Mouse (Mus musculus): ENCODE measurements around the gene Clec2i.
"Not testable (repeated sequence)": the region's sequence is repeated elsewhere in the genome, so short reads cannot be mapped to it uniquely, and the experiment has no call there.

Gene Clec2i

DNA sequence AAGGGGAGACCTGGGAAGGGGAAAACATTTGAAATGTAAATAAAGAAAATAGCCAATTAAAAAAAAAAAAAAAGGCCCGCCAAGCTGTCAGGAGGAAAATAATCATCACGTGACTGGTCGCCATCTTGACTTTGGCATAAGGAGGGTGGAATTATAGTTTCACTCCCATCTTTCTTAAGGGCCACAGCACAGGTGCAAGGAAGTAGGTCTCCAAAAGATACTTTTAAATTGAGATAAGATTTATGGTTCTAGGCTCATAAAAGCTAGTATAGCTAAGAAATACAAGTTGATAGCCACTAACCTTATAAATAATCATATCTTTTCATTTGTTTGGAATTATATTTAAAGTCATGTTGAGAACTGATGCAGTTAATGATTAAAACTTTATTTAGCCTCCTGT lies 32.5 kb upstream of the Clec2i start:
- DNase-seq (ENCODE audit: extremely low spot score), result no peak

DNA sequence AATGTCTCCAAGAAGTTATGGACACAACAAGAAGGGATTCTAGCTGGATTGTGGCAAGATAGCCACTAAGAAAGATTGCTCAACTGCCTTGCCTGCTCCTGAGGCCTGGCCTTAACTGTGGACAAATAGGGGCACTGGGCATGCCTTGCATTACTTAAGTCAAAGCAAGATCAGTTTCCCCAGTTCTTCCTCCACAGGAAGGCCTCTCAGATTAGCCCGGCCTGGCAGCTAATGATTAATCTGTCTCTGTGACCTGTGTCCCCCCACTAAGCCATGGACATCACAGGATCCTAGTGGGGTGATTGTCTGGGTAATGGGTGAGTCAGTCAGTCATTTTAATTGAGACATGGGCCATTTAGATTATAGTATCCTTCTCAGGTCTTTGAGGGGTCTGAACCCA lies 31.9 kb upstream of the Clec2i start:
- DNase-seq (ENCODE audit: extremely low spot score), result no peak

DNA sequence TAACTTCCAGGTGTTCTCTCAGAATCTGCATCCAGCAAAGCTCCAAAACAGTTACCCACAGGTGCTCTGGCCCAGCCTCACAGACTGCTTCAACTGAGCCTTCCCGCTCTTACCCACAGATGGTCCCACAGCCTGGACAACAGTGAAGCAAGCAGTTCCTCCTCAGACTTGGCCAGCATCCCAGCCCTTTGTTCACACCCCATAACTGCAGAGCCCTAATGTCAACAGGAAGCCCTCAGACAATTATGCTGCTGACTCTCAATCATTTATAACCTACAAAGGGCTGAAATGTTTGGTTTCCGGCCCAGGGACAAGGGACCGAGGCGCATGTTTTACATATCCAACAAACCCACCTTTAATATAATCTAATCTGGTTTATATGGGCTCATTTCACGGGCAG lies 31.1 kb upstream of the Clec2i start:
- no peak for DNase-seq (ENCODE audit: extremely low spot score)

DNA sequence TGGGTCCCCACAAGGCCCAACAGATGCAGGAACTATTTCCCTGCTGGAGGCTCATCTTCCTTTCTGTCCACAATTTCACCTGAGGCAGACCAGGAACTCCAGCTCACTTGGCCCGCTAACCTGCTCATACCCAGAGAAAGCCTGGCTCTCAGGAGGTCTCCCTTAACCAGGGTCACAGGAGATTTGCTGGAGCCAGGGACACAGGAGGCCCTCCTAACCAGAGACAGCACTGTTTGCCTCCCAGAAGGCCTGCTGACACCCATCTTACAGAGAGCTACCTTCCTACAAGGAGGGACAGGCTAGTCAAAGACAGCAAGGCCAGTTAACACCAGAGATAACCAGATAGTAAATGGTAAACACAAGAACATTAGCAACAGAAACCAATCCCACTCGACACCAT lies 29.4 kb upstream of the Clec2i start:
- DNase-seq (ENCODE audit: extremely low spot score), result no peak

DNA sequence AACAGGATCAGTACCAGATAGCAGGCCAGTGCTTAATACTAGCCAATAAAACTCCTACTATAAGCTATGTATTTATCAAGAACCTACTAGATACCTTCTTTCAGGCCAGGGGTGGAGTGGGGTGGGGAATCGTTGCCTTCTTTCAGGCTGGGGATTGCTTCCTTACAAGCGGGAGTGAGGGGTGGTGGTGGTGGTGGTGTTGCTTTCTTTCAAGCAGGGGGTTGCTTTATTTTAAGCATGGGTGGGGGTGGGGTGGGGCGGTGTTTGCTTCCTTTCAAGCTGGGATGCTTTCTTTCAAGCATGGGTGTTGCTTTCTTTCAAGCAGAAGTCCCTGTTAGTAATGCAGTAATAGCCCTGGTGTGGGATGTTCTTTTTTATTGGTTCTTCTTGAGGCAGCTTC lies 18.5 kb upstream of the Clec2i start:
- no peak for DNase-seq (ENCODE audit: extremely low spot score)

DNA sequence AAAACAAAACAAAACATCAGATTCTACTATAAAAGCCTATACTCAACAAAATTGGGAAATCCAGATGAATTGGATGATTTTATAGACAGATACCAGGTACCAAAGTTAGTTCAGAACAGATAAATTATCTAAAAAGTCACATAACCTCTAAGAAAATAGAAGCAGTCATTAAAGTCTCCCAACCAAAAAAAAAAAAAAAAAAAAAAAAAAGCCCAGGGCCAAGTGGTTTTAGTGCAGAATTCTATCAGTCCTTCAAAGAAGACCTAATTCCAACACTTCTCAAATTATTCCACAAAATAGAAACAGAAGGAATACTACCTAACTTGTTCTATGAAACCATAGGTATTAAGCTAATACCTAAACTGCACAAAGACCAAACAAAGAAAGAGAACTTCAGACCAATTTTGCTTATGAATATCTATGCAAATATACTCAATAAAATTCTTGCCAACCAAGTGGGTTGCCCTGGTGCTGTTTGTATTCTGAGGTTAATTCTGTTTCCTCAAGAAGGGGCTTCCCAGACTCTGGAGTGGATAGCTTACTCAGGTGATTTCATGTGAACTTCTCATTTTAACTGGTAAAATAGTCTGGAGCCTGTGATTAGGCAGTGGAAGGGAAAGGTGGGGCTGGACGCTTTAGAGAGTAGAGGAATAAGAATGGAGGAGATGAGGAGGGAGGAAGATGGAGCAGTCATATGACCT lies 15.3 kb upstream of the Clec2i start:
- DNase-seq (ENCODE audit: extremely low spot score), result no peak

DNA sequence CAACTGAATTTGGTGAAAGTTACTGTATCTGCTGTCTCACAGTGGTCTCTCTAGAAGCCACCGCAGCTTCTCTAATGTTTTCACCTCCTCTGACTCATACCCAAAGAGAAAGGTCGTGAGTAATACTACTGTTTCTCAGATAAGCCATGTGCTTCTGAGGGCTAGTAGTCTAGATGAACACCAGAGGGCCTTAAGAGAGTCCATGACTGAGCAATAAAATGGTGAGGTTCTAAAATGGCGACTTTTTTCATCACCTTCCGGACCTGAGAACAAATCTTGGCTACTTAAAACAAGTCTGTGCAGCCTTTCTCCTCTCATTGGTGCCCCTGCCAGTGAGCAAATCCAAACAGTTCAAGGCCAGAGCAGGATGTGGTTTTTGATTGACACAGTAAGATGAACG lies 1.4 kb downstream of the Clec2i start:
- no peak for DNase-seq (ENCODE audit: extremely low spot score)

DNA sequence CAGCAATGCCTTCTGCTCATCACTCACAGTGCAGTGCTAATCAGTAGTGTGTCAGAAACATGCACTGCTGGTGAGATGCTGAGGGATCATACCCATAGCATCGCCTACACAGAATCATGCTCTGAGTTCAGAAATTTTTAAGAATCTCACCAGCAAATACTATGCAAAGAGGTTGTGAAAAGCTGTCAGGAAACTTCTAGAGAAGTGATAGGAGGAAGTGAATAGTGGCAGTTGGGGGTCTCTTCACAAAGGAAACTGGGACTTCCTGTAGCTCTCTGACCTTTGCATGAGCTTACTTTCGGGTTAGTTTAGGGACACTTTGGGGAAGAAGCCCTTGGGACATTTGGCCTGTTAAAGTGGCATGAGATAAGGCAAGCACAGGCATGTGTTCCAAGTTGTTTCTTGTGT lies 3.6 kb downstream of the Clec2i start, which contains the start of gene BC035044:
TSS of gene BC035044 (minus strand) at position 179 of the 408 bp plus-strand sequence.
- no peak for DNase-seq (ENCODE audit: extremely low spot score)

DNA sequence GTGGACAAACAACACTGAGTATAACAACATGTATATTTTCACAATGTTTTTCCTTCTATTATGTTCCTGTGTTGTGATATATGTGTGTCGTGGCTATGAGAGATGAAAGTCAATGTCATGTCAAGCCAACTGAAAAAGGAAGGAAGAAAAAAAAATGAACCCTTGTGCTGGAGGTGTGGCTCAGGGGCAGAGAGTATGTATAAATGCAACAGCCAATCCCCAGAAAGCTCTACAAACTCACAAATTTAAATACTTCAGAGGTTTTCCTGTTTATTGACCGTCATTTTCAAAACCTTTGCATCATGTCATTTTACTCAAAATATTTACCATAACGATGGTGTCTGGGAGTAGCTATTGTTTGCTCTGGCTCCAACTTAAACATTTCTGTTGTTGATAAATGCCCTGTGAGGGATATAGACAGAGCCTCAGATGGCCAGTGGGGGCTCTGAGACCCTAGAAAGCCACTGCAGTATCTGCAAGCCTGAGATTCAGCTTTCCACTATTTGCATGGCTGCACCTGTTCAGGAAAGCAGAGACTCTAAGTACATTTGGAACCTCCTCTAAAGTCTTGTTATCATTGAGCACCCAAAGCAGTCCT lies 8.1 kb downstream of the Clec2i start:
- DNase-seq (ENCODE audit: extremely low spot score), result no peak

DNA sequence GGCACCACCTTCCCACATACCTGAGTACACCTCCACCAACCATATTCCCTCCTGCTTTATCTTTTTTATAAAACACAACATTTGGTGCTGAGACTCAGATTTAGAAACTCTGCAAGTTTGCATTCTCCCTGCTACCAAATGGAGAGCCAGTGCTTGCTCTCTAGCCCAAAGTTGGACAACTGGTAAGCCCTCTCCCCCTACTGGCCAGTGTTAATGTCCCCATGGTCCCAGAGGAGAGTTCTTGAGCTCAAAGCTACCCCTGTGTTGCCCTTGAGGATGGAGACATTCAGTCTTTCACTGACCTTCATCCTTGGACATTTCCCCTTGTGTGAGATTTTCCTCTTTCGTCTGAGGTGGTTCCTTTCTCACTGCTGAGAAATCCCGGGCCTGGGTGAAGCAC lies 12.7 kb downstream of the Clec2i start:
- DNase-seq (ENCODE audit: extremely low spot score), result no peak

DNA sequence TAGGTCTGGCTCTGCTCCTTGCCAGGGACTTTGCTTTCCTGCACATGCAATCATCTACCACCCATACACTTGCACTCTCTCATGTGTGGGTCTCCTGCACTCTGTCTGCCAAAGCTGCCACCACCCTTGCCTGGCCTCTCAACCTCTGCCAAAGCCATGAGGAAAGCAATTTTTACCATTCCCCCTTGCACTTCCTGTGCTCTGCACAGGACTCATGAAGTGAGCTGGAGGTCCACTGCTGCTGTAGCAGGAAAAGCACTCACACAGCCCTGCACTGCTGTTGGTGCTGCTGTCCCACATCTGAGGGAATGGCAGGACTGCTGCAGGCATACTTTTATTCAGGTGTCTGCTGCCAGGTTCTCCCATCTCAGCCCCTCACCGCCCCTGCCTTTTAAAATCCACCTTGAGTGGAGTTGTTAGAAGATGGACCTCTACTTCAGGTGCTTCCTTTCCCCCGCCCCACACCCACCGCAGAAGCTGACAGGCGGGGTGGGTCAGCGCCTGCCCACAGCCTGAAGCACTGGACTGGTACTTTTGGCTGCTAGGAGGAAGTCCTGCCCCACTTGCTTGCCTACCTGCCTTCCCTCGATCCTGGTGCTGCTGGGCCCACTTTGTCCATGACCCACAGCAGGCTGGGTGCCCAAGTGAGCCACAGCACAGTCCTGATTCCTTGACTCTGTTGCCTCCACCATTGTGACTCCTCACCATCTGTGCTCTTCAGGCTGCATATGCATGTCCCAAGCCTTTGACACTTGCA lies 13.6 kb downstream of the Clec2i start:
- not testable (repeated sequence) for DNase-seq (ENCODE audit: extremely low spot score)

DNA sequence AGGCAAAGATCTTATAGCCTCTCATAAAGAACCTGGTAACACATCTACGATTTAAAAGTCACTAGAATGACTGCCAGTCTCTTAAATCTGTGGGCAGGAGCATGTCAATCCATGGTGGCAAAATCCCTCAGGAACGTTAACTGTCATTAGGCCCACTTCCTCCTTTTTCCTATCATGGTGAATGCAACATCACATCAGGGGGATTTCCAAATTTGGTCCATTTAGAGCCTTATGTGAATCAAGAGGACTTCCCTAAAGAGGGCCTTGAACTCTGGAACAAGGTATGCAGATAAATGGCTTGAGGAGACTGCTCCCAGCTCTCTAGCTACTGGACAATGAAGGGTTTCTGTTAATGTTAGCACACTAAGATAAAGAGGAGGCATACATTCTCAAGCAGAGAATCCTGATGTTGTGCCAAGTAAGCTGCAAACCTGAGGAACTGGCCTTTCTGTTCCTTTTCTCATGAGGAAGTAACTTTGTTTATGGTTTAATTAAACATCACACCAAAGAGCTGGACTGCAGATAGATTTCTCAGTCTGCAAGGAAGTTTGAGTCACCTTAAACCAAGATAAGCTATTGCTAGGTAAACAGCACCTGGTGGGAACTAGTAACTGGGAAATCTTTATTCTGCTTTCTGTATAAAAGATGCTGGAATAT lies 26.3 kb downstream of the Clec2i start:
- DNase-seq (ENCODE audit: extremely low spot score), result no peak

DNA sequence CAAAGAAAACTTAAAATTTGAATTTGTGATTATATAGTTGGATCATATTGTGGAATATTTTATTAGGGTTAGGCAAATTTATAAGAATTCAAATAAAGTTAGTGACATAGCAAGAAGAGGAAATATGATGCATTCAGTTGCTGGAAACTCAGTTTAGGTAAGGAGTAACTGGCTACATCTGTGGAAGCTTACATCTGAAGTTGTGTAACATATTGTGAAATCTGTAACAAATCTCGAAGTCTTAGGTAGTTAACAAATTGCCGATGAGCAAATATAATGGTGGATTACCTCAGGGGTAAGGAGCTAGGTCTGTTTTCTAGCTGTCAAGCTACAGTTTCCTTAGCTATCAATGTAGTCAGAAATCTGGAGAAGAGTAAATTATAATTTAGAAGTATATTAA lies 29.9 kb downstream of the Clec2i start:
- DNase-seq (ENCODE audit: extremely low spot score), result no peak

DNA sequence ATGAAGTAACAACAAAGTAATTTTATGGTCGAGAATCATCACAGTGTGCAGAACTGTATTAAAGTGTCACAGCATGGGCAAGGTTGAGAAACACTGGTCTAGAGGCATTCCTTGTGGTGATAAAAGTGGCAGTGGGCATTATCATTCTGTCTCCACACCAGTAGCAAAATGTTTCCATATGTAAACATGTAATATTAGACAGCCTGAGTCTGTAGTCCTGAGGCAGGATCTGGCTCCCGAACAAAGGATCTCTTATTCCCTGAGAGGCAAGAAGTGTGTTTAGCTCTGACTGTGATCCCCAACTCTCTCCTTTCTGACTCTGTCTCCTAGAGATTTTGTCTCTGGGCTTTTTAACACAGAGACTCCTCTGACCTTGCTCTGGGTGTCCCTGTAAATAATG lies 45.7 kb downstream of the Clec2i start:
- DNase-seq (ENCODE audit: extremely low spot score), result peak; percentile 3

DNA sequence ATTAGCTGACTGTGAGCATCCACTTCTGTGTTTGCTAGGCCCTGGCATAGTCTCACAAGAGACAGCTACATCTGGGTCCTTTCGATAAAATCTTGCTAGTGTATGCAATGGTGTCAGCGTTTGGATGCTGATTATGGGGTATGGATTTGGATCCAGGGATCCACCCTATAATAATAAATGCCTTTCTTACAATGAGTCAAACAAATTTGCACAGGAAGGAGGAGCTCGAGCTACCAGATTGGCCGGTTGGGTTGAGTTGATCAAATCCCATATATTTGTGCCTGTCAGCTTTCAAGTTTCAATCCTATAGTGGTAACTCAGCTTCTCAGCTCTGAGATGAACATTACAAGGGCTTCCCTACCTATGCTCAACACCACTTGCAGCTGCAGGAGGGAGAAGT lies 46.7 kb downstream of the Clec2i start, which contains the start of gene Clec2g:
TSS of gene Clec2g (plus strand) at position 301 of the 400 bp plus-strand sequence.
- not testable (repeated sequence) for DNase-seq (ENCODE audit: extremely low spot score)

DNA sequence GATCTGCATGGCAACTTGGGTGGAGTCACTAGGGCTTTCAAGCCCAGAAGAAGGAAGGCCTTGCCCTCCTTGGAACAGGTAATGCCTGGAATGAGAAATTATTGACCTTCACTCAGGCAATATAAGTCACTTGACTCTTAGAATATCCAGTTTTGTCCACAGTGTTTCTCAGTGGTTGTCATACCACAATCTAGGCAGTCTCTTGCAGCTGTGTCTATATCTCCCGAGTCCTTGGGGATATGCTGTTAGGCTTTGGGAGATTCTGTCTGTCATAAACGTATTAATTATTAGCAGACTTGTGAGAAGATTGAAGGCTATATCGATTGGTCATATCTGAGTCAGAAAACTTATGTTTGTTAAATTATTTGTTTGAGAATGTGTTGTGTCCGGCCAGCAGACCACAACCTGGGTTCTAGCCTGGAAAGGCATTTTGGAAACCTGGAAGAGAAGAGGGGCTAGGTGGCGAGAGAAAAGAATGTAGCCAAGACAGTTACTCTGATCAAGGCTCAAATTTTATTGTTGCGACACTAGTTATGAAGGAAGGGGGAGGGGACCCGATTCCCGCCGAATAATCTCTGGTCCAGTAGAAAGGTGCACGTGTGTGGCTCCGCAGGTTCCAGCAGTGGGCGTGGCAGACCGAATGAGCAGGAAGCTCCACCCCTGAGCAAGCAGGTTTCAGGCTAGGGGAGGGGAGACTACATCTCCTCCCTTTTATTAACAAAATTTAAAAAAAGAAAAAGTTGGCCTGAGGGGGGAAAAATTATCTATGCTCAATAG lies 48.7 kb downstream of the Clec2i start:
- not testable (repeated sequence) for DNase-seq (ENCODE audit: extremely low spot score)

DNA sequence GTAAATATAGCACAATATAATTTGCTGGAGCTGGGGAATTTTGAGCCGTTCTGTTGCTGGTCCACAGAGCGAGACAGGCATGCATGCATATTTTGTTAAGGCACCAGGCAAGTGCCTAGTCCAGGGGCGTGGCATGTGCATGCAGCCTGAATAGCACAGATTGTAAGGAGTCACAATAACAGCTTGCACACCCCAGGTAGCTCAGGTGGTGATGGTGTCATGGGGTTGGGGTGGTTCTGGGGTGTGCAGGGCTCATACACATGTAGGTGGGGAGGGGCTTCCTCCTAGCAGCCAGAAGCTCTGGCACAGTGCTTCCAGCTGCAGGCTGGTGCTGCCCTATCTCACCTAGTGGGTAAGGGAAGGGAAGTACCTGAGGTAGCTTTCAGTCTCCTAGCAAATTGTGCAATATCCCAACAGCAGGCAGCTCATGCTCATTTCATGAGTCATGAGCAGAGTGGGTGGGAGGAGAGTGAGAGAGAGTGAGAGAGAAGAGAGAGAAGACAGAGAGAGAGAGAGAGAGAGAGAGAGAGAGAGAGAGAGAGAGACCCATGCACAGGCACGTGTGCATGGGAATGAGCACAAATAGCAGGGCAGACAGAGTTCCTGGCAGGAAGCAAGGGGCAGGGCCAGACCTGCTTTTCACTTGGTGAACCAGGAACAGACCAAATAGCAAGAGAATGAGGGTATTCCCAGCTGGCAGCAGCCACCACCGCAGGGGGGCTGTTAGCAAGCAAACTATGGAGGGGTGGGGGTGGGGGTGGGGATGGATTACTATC lies 54.4 kb downstream of the Clec2i start:
- no peak for DNase-seq (ENCODE audit: extremely low spot score)

DNA sequence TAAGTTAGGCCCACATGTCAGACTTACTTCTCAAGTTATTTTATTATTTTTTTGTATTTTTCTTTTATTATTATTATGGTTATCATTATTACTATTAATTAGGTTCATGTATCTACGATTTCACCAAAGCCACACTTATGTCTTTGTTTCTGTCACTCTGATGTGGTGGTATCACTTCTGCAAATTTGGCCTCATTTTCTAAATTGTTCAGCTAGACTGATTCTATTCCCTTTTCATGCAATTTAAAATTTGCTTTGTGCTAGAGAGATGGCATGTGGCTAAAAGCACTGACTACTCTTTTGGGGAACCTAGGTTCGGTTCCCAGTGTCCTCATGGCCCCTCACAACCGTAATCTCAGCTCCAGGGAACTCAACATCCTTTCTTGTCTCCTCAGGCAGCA lies 58.2 kb downstream of the Clec2i start:
- DNase-seq (ENCODE audit: extremely low spot score), result no peak
